In the genomic region with DNA sequence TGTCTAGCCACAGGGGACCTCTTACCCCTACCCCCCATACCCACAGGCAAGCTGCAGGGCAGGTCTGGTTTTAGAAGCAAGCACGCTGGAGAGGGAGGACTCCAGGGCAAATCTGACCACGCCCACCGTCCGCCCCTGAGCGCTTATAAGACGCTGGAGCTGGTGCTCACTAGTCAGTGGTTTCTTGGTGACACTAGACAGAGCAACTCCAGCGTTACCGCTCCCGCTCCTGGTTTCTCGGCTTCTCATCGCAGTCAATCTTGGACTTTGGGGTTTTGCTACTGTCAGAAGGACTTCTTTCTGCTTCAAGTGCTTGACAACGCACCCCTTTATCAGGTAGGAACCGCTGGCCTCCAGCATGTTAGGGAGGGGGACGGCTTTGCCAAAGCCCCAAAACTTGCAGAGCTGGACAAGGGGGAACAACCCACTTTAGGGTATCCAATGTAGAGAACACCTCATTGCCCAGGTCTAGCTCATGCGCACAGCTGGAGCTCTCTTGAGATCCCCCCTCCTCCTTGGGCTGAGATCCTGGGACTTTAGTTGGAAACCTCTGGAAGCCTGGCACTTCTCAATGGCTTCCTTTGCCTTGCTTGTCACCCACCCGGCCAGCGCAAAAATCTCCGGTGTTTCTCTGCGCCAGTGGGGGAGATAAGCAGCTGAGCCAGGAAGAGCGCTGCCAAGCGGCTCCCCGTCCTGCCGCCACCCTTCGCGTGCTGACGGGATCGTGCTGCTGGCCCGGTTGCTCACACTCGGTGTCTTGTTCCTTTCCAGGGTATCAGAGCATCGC, we compare ENCODE assay signal across 9 mouse cellular contexts. TPM values are rescaled to one million over a fixed set of nuclear protein-coding genes. Genes with fewer than 3 reads are reported as not detected.
A peak's percentile ranks its signal among the peaks of the same experiment; 100 is the strongest.
DNase-seq lines count a peak whose midpoint lies in the region; ATAC-seq lines count a peak whose summit lies in the region.
"Had no signal": no experiment of that assay in that cellular context is flagged by ENCODE, and none has a peak within 500 bp of the region (broad histone marks: within the 10 kb centered on the region; RNA-seq: fewer than 3 reads in every experiment).

A gene (plus strand): TSS at position 176 of the 787 bp plus-strand sequence.

- H3K27ac ChIP-seq in embryonic facial prominence, embryonic 14.5 days (replicated peaks; ENCODE audit: low read depth, low read length) = no peak within 1 kb of the TSS
- no peak within 1 kb of the TSS for H3K27ac ChIP-seq in heart, embryonic 12.5 days (ENCODE audit: poor library complexity, severe bottlenecking)
- no peak within 1 kb of the TSS for H3K27ac ChIP-seq in kidney, embryonic 14.5 days (ENCODE audit: low read depth, low read length)

- no peaks in the 10 kb centered on the region for H3K36me3 ChIP-seq in megakaryocyte, embryonic 14.5 days (replicated peaks; ENCODE audit: low read length)
- no peaks in the 10 kb centered on the region for H3K36me3 ChIP-seq in embryonic facial prominence, embryonic 14.5 days (ENCODE audit: control insufficient read depth, insufficient read depth, low read length)
- no peaks in the 10 kb centered on the region for H3K36me3 ChIP-seq in heart, embryonic 12.5 days
- no peaks in the 10 kb centered on the region for H3K36me3 ChIP-seq in kidney, embryonic 14.5 days (ENCODE audit: control insufficient read depth, insufficient read depth, low read length)

- H3K9me3 ChIP-seq in megakaryocyte, embryonic 14.5 days = no peaks in the 10 kb centered on the region
- H3K9me3 ChIP-seq in embryonic facial prominence, embryonic 14.5 days (ENCODE audit: control insufficient read depth, low read length) = no peaks in the 10 kb centered on the region
- no peaks in the 10 kb centered on the region for H3K9me3 ChIP-seq in heart, embryonic 12.5 days (replicated peaks)
- H3K9me3 ChIP-seq in kidney, embryonic 14.5 days (ENCODE audit: control insufficient read depth, low read length) = no peaks in the 10 kb centered on the region

- peak; percentile 87 for DNase-seq in embryonic facial prominence, embryonic 14.5 days (ENCODE audit: low spot score)
- peak; percentile 87 to 91 for DNase-seq in lung, adult 18-20 months
- DNase-seq in thymus, postnatal 0 days (ENCODE audit: low spot score) = peak; percentile 61

- H3K27me3 ChIP-seq in megakaryocyte, embryonic 14.5 days (replicated peaks) = peaks cover 94% of the 10 kb centered on the region
- H3K27me3 ChIP-seq in embryonic facial prominence, embryonic 14.5 days (replicated peaks; ENCODE audit: control insufficient read depth, insufficient read depth, low read length) = peaks cover 66% of the 10 kb centered on the region
- H3K27me3 ChIP-seq in heart, embryonic 12.5 days (replicated peaks) = peaks cover 33% of the 10 kb centered on the region
- peaks cover 37% of the 10 kb centered on the region for H3K27me3 ChIP-seq in kidney, embryonic 14.5 days (ENCODE audit: control insufficient read depth, insufficient read depth, low read length)

- peak within 1 kb of the TSS; percentile 73 for H3K4me2 ChIP-seq in embryonic facial prominence, embryonic 14.5 days (ENCODE audit: low read depth, low read length)
- H3K4me2 ChIP-seq in heart, embryonic 12.5 days = peak within 1 kb of the TSS; percentile 85
- peak within 1 kb of the TSS; percentile 83 for H3K4me2 ChIP-seq in kidney, embryonic 14.5 days (replicated peaks; ENCODE audit: low read depth, low read length)

- peak within 1 kb of the TSS; percentile 86 for H3K4me3 ChIP-seq in megakaryocyte, embryonic 14.5 days (replicated peaks)
- H3K4me3 ChIP-seq in embryonic facial prominence, embryonic 14.5 days (ENCODE audit: low read depth, low read length) = peak within 1 kb of the TSS; percentile 43
- peak within 1 kb of the TSS; percentile 53 for H3K4me3 ChIP-seq in heart, embryonic 12.5 days
- peak within 1 kb of the TSS; percentile 48 for H3K4me3 ChIP-seq in kidney, embryonic 14.5 days (ENCODE audit: low read length)

- under 1% methylated on average over 26 of the region's 30 CpGs for WGBS in embryonic facial prominence, embryonic 14.5 days
- WGBS in heart, embryonic 12.5 days = under 1% methylated on average over 30 of the region's 30 CpGs
- WGBS in kidney, embryonic 14.5 days = 2% methylated on average over 30 of the region's 30 CpGs

- peaks cover 55% of the 10 kb centered on the region for H3K4me1 ChIP-seq in megakaryocyte, embryonic 14.5 days
- peaks cover 30% of the 10 kb centered on the region for H3K4me1 ChIP-seq in embryonic facial prominence, embryonic 14.5 days (ENCODE audit: control insufficient read depth, insufficient read depth, low read length)
- peaks cover 43% of the 10 kb centered on the region for H3K4me1 ChIP-seq in heart, embryonic 12.5 days (replicated peaks)
- peaks cover 12% of the 10 kb centered on the region for H3K4me1 ChIP-seq in kidney, embryonic 14.5 days (ENCODE audit: control insufficient read depth, insufficient read depth, low read length)

- no peak for ATAC-seq in megakaryocyte, adult 5-6 weeks (ENCODE audit: poor library complexity, severe bottlenecking)
- ATAC-seq in embryonic facial prominence, embryonic 14.5 days (ENCODE audit: low read depth) = no peak; the same call in 1 of the 2 replicates
- ATAC-seq in heart, embryonic 12.5 days (ENCODE audit: insufficient number of reproducible peaks, low FRiP score) = peak; percentile 43; the same call in 1 of the 2 replicates
- peak; percentile 71 for ATAC-seq in kidney, embryonic 14.5 days (ENCODE audit: low FRiP score, low TSS enrichment)
- ATAC-seq in neutrophil, adult 5-6 weeks (ENCODE audit: extremely low read depth, insufficient number of reproducible peaks, low FRiP score, poor library complexity, severe bottlenecking) = peak; percentile 21; the same call in 1 of the 2 replicates

- H3K9ac ChIP-seq in embryonic facial prominence, embryonic 14.5 days (ENCODE audit: low read depth, low read length) = peak within 1 kb of the TSS; percentile 43
- H3K9ac ChIP-seq in heart, embryonic 12.5 days = peak within 1 kb of the TSS; percentile 72
- H3K9ac ChIP-seq in kidney, embryonic 14.5 days (ENCODE audit: low read depth, low read length) = peak within 1 kb of the TSS; percentile 50; the same call in 1 of the 2 replicates

RNA-seq across cellular contexts. Expression of the gene that starts here (rescaled TPM):
- polyA plus RNA-seq in megakaryocyte, embryonic 14.5 days (2012; ENCODE audit: insufficient read depth, low replicate concordance) = not detected in 2 replicates
- total RNA-seq in megakaryocyte, adult 5-6 weeks (2015) = 0.13 TPM in 1 of 2 replicates, not detected in the other
- not detected in 2 replicates for total RNA-seq in megakaryocyte, adult 5-6 weeks (2017)
- polyA plus RNA-seq in embryonic facial prominence, embryonic 14.5 days (2014; fragmentation: Nextera tagmentation; extraction: Ambion mirVana) = 3.8 TPM in 2 replicates
- 10.1 and 10.9 TPM in 2 replicates for polyA plus RNA-seq in heart, embryonic 12.5 days (2016; fragmentation: Nextera tagmentation; extraction: Ambion mirVana)
- polyA plus RNA-seq in kidney, embryonic 14.5 days (2014; fragmentation: Nextera tagmentation; extraction: Ambion mirVana) = 4.2 and 5.0 TPM in 2 replicates
- 0.35 TPM in 1 of 2 replicates, not detected in the other for total RNA-seq in neutrophil, adult 5-6 weeks (2017)
- polyA plus RNA-seq in thymus, postnatal 0 days (2015; fragmentation: Nextera tagmentation; extraction: Ambion mirVana) = 19.3 and 25.1 TPM in 2 replicates
- total RNA-seq: MEL had no signal

Comparison
In these comparisons a context has a peak if more than half of its experiments do, and no peak if none do; other contexts are left out.
1. Peak in ATAC-seq in neutrophil, adult 5-6 weeks; RNA of the gene not detected or under 1 TPM.
2. ATAC-seq: peak in heart, embryonic 12.5 days (single experiment) and kidney, embryonic 14.5 days (single experiment); none in megakaryocyte, adult 5-6 weeks (single experiment) and embryonic facial prominence, embryonic 14.5 days (single experiment).
3. Peak in every context shown above with its lines, with median percentiles within 50 percentile points of each other: H3K4me3 ChIP-seq, DNase-seq, H3K4me2 ChIP-seq and H3K9ac ChIP-seq.